Mouse (Mus musculus) thymus, adult 2 months (tissue): ENCODE measurements around the gene Pcdh15. TPM values are rescaled to one million over a fixed set of nuclear protein-coding genes. Genes with fewer than 3 reads are reported as not detected.

Experiments
- DNase-seq: peaks from one replicate; pipeline ENCODE4 v3.0.0; 2021
- H3K27ac ChIP-seq: fragments of 200-500 bp; 2 replicates; pipeline ENCODE4 v1.5.1; 2012; ENCODE audit warnings: low read length, control low read depth; ENCODE audit not compliant: control insufficient read depth, insufficient read depth
- H3K27me3 ChIP-seq: fragments of 200-500 bp; 2 replicates; pipeline ENCODE4 v1.6.1; 2012; ENCODE audit warnings: mild to moderate bottlenecking, low read length, moderate library complexity, mixed read lengths; ENCODE audit not compliant: control insufficient read depth, insufficient read depth
- H3K36me3 ChIP-seq: fragments of 200-500 bp; 2 replicates; pipeline ENCODE4 v1.6.1; 2012; ENCODE audit warnings: mild to moderate bottlenecking, low read length, moderate library complexity; ENCODE audit not compliant: control insufficient read depth, insufficient read depth
- H3K4me1 ChIP-seq: fragments of 200-500 bp; replicated peaks from 2 replicates; pipeline ENCODE4 v1.6.1; 2012; ENCODE audit warnings: low read length; ENCODE audit not compliant: control insufficient read depth, insufficient read depth
- H3K4me3 ChIP-seq: fragments of 200-500 bp; 2 replicates; pipeline ENCODE4 v1.5.1; 2012; ENCODE audit warnings: mild to moderate bottlenecking, low read length, control low read depth, moderate library complexity; ENCODE audit not compliant: control insufficient read depth, insufficient read depth
- CTCF ChIP-seq: fragments of 200-500 bp; IDR thresholded peaks from 2 replicates; pipeline ENCODE4 v1.5.1; 2012; ENCODE audit warnings: mild to moderate bottlenecking, control low read depth, low read length, moderate library complexity, borderline replicate concordance; ENCODE audit not compliant: control insufficient read depth, poor library complexity, insufficient read depth; ENCODE audit errors: extremely low read depth
- POLR2A ChIP-seq: fragments of 200-500 bp; IDR thresholded peaks from 2 replicates; pipeline ENCODE4 v1.6.1; 2012; ENCODE audit warnings: mild to moderate bottlenecking, low read length, control low read depth, moderate library complexity; ENCODE audit not compliant: control insufficient read depth, poor library complexity, insufficient read depth; ENCODE audit errors: extremely low read depth
- WGBS: fragments of 180-500 bp; shearing (Covaris S2); methylation state at CpG from one replicate; pipeline ENCODE4 v1.1.7; 2018; 5-methylcytosine and 5-hydroxymethylcytosine counted together
- polyA plus RNA-seq: library from polyadenylated mRNA; depleted of rRNA; stranded (reverse); fragments of >200 nt; gene quantifications from 2 replicates; pipeline ENCODE4 v1.2.3, GENCODE M21; 2012

The Pcdh15 gene
- polyA plus RNA-seq, 1 experiment, result 0.51 TPM

DNA sequence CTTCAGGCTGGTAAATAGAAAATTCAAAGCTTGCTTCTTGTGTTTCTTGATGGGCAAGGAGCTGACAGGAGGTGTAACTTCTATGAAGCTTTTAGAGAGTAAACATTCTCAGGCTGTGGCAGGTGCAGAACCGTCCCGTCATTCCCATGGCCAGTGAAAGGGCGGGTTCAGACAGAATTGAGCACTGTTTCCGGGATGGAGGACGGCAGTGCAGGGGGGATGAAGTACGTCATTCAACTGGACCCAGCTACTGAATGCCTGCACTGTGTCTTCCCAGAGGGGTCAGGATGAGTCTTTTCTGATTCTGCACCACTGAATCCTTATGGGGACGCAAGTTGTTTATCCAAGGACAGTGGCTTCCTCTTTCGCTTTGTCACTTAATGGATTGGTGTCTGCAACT is 727.2 kb downstream of the Pcdh15 start:
- Histone ChIP-seq H3K36me3 (no peaks in the 10 kb centered on the region), H3K4me1 (no peaks in the 10 kb centered on the region), H3K27me3 (no peaks in the 10 kb centered on the region), H3K27ac (no peak overlapping the region), H3K4me3 (no peak overlapping the region)
- WGBS, result 79% methylated on average over 8 of the region's 8 CpGs
- no peak for TF ChIP-seq POLR2A
- TF ChIP-seq CTCF, result no peak
- no peak for DNase-seq

DNA sequence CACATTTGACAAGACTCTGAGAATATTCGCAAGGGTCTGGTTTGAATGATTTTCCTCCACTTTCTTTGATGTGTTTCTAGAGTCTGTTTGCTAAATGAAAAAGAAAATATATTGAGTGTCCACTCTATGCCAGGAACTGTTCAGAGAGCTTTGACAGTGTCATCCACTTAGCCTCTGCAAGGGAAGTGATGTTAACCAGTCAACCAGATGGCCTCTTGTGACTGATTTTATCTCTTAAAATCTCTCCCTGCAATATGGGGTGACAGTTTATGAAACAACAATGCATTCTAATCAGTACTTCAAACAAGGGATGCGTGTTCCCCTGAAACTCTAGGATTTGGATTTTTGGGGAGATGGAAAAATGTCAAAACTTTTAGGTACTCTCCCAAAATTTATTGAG is 729.6 kb downstream of the Pcdh15 start:
- Histone ChIP-seq H3K27me3 (no peaks in the 10 kb centered on the region), H3K4me3 (no peak overlapping the region), H3K4me1 (no peaks in the 10 kb centered on the region), H3K27ac (no peak overlapping the region), H3K36me3 (no peaks in the 10 kb centered on the region)
- DNase-seq, result no peak
- TF ChIP-seq CTCF (no peak), POLR2A (no peak)
- 91% methylated on average over 2 of the region's 2 CpGs for WGBS

DNA sequence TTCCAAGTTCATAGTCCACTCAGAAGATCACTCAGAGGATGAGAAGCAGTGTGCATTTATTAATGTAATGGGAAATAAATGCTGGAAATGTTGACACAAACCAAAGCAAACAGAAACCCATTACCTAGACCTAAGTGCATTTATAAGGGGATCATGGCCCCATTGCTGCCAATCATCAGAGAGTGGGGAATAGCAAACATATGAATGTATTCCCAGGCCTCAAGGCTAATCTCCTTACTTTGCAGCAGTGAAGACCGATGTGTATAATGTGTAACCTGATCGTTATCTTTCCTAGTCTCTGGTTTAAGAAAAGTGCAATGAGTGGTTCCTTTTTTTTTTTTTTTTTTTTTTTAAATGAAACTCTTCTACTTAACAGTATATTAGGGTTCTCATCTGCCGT is 745.9 kb downstream of the Pcdh15 start:
- no peak for DNase-seq
- WGBS, result 84% methylated on average over 3 of the region's 3 CpGs
- Histone ChIP-seq H3K27me3 (no peaks in the 10 kb centered on the region), H3K36me3 (no peaks in the 10 kb centered on the region), H3K27ac (no peak overlapping the region), H3K4me3 (no peak overlapping the region), H3K4me1 (no peaks in the 10 kb centered on the region)
- TF ChIP-seq POLR2A (no peak), CTCF (no peak)

DNA sequence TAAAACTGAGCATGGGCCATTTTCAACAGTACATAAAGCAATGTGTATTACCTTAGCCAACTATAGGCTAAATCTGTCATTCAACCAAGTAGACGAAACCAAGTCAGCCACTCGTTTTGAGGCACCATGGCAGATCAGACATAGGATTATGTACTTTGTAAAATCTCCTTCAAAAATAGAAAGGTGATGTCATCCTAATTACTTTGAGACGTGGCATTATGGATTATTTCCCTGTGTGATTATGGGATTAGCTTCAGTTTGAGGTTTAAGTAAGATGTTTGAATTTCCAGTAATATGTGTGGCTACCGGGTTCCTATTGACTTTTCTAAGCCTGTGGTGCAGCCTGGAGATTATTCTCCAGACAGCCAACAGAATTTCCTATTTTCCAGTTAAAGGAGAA is 763.0 kb downstream of the Pcdh15 start:
- TF ChIP-seq POLR2A, result no peak
- no peak for TF ChIP-seq CTCF
- DNase-seq, result no peak
- no peaks in the 10 kb centered on the region for H3K27me3 ChIP-seq
- H3K4me3 ChIP-seq, result no peak overlapping the region
- 83% methylated on average over 4 of the region's 4 CpGs for WGBS
- H3K36me3 ChIP-seq, result no peaks in the 10 kb centered on the region
- no peak overlapping the region for H3K27ac ChIP-seq
- no peaks in the 10 kb centered on the region for H3K4me1 ChIP-seq

DNA sequence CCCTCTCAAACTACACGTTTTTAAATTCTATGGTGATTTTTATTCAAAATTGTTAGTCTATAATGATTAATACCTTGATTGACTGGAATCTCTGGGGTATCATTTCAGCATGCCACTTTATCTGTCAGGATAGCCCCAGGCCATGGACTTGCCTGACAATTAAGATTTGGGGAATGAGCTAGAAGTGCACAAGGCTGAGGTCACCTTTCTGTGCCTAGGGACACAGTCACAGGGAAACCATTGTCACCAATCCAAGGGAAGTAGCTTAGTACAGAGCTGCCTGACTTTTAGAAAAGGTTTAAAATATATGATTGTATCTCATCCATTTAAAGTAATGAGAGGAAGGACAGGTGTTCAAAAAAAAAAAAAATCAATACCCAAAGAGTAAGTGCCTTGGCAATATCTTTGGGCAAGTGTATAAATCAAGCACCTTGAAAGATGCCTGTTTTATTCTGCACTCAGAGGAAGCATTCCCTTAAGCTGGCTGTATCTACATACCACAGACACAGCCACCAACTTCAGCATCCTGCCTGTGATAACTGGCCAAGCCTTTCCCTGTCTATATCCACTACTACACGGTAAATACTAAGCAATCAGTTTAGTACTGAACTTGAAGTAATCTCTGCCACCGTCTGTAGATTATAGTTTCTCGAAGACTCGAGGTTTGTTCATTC is 779.0 kb downstream of the Pcdh15 start:
- no peaks in the 10 kb centered on the region for H3K4me1 ChIP-seq
- no peak overlapping the region for H3K4me3 ChIP-seq
- no peak overlapping the region for H3K27ac ChIP-seq
- 83% methylated on average over 5 of the region's 5 CpGs for WGBS
- TF ChIP-seq POLR2A (no peak), CTCF (no peak)
- DNase-seq, result no peak
- H3K27me3 ChIP-seq, result no peaks in the 10 kb centered on the region
- no peaks in the 10 kb centered on the region for H3K36me3 ChIP-seq

DNA sequence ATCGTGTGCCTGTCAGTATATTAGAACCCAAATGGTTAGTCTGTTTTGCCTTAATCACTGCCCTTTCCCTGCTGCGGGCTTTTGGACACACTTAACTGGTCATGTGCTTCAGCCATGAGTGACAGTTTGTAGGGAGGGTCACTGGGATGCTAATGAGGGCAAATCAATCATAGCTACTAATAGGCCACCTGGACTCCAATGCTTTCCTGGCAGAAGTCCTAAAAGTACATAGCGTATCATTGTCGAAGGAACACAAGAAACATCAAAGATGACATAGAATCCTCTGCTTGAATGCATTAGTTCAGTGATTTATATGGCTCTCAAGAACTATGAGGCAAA is 779.6 kb downstream of the Pcdh15 start:
- H3K36me3 ChIP-seq, result no peaks in the 10 kb centered on the region
- no peaks in the 10 kb centered on the region for H3K4me1 ChIP-seq
- no peak for TF ChIP-seq POLR2A
- no peak for DNase-seq
- H3K4me3 ChIP-seq, result no peak overlapping the region
- no peaks in the 10 kb centered on the region for H3K27me3 ChIP-seq
- 88% methylated on average over 4 of the region's 4 CpGs for WGBS
- no peak overlapping the region for H3K27ac ChIP-seq

DNA sequence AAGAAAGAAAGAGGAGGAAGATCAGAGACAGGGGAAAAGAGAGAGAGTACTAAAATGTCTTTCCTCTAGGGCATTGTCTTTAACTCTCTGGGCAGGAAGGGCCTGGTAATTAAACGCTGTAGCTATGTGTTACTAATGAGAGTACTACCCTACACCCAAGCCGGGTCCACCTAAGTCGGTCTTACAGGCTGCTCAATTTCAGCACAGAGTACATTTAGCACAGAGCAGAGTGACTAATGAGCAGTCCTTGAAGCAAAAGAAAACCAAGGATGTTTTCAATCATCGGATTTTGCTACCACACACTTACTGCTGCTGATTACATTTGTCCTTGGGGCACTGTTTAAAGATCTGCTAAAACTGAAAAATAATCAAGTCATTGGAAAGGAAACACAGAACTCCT is 788.6 kb downstream of the Pcdh15 start:
- no peaks in the 10 kb centered on the region for H3K27me3 ChIP-seq
- no peak overlapping the region for H3K27ac ChIP-seq
- no peak for DNase-seq
- WGBS, result 83% methylated on average over 4 of the region's 4 CpGs
- TF ChIP-seq CTCF, result no peak
- TF ChIP-seq POLR2A, result no peak
- H3K4me1 ChIP-seq, result no peaks in the 10 kb centered on the region
- no peak overlapping the region for H3K4me3 ChIP-seq
- H3K36me3 ChIP-seq, result no peaks in the 10 kb centered on the region
